Mouse (Mus musculus): ENCODE data around the gene Camta1. TPM values are rescaled to one million over a fixed set of nuclear protein-coding genes. Genes with fewer than 3 reads are reported as not detected.
A peak's percentile ranks its signal among the peaks of the same experiment; 100 is the strongest.

Gene Camta1
- polyA plus RNA-seq, 1 experiment from 2014 or later: 123 TPM

GRCm38 (mm10) chr4:151492786-151493185 lies 368.9 kb downstream of the Camta1 start:
- DNase-seq (ENCODE audit: low spot score) (no peak), ATAC-seq (no peak)
- Histone ChIP-seq H3K27ac (ENCODE audit: low read depth, low read length) (no peak overlapping the region), H3K4me1 (ENCODE audit: control insufficient read depth, insufficient read depth, low read length) (no peaks in the 10 kb centered on the region), H3K9ac (ENCODE audit: low read length) (no peak overlapping the region), H3K36me3 (ENCODE audit: control insufficient read depth, insufficient read depth, low read length) (no peaks in the 10 kb centered on the region), H3K9me3 (replicated peaks; ENCODE audit: control insufficient read depth, low read length) (no peaks in the 10 kb centered on the region), H3K27me3 (replicated peaks; ENCODE audit: control insufficient read depth, insufficient read depth, low read length) (no peaks in the 10 kb centered on the region), H3K4me2 (ENCODE audit: low read length) (no peak overlapping the region), H3K4me3 (ENCODE audit: low read depth, low read length) (no peak overlapping the region)
- 88% methylated on average over 10 of the region's 10 CpGs for WGBS

- 38% methylated on average over 8 of the region's 8 CpGs for WGBS
- Histone ChIP-seq H3K9me3 (replicated peaks; ENCODE audit: control insufficient read depth, low read length) (no peaks in the 10 kb centered on the region), H3K4me2 (ENCODE audit: low read length) (no peak overlapping the region), H3K4me1 (ENCODE audit: control insufficient read depth, insufficient read depth, low read length) (peaks cover 10% of the 10 kb centered on the region; the same call in 1 of the 2 replicates), H3K36me3 (ENCODE audit: control insufficient read depth, insufficient read depth, low read length) (no peaks in the 10 kb centered on the region), H3K27ac (ENCODE audit: low read depth, low read length) (no peak overlapping the region), H3K9ac (ENCODE audit: low read length) (no peak overlapping the region), H3K4me3 (ENCODE audit: low read depth, low read length) (no peak overlapping the region), H3K27me3 (replicated peaks; ENCODE audit: control insufficient read depth, insufficient read depth, low read length) (no peaks in the 10 kb centered on the region)
- no peak; the same call in 1 of the 2 replicates for ATAC-seq
- no peak for DNase-seq (ENCODE audit: low spot score)
These were observed 377.7 kb downstream of the Camta1 start for GRCm38 (mm10) chr4:151483977-151484313.

- Histone ChIP-seq H3K4me3 (ENCODE audit: low read depth, low read length) (no peak overlapping the region), H3K27me3 (replicated peaks; ENCODE audit: control insufficient read depth, insufficient read depth, low read length) (no peaks in the 10 kb centered on the region), H3K4me2 (ENCODE audit: low read length) (peak overlapping the region; percentile 21; the same call in 1 of the 2 replicates), H3K4me1 (ENCODE audit: control insufficient read depth, insufficient read depth, low read length) (peaks cover 10% of the 10 kb centered on the region; the same call in 1 of the 2 replicates), H3K9me3 (replicated peaks; ENCODE audit: control insufficient read depth, low read length) (no peaks in the 10 kb centered on the region), H3K36me3 (ENCODE audit: control insufficient read depth, insufficient read depth, low read length) (no peaks in the 10 kb centered on the region), H3K9ac (ENCODE audit: low read length) (no peak overlapping the region), H3K27ac (ENCODE audit: low read depth, low read length) (no peak overlapping the region)
- WGBS: 3% methylated on average over 21 of the region's 21 CpGs
- peak; percentile 94 for ATAC-seq
- DNase-seq (ENCODE audit: low spot score): peak; percentile 92
These were observed 378.2 kb downstream of the Camta1 start for GRCm38 (mm10) chr4:151483299-151483976.

- DNase-seq (ENCODE audit: low spot score): no peak
- Histone ChIP-seq H3K4me3 (ENCODE audit: low read depth, low read length) (no peak overlapping the region), H3K4me1 (ENCODE audit: control insufficient read depth, insufficient read depth, low read length) (peaks cover 10% of the 10 kb centered on the region; the same call in 1 of the 2 replicates), H3K9me3 (replicated peaks; ENCODE audit: control insufficient read depth, low read length) (no peaks in the 10 kb centered on the region), H3K9ac (ENCODE audit: low read length) (no peak overlapping the region), H3K27ac (ENCODE audit: low read depth, low read length) (no peak overlapping the region), H3K36me3 (ENCODE audit: control insufficient read depth, insufficient read depth, low read length) (no peaks in the 10 kb centered on the region), H3K4me2 (ENCODE audit: low read length) (no peak overlapping the region), H3K27me3 (replicated peaks; ENCODE audit: control insufficient read depth, insufficient read depth, low read length) (no peaks in the 10 kb centered on the region)
- 97% methylated on average over 3 of the region's 3 CpGs for WGBS
- no peak for ATAC-seq
These were observed 380.7 kb downstream of the Camta1 start for GRCm38 (mm10) chr4:151480928-151481327.

- H3K9me3 ChIP-seq (replicated peaks; ENCODE audit: control insufficient read depth, low read length): no peaks in the 10 kb centered on the region
- H3K27me3 ChIP-seq (replicated peaks; ENCODE audit: control insufficient read depth, insufficient read depth, low read length): no peaks in the 10 kb centered on the region
- no peak for ATAC-seq
- no peak for DNase-seq (ENCODE audit: low spot score)
- no peak overlapping the region for H3K9ac ChIP-seq (ENCODE audit: low read length)
- 89% methylated on average over 6 of the region's 6 CpGs for WGBS
- no peaks in the 10 kb centered on the region for H3K4me1 ChIP-seq (ENCODE audit: control insufficient read depth, insufficient read depth, low read length)
- no peak overlapping the region for H3K27ac ChIP-seq (ENCODE audit: low read depth, low read length)
- no peak overlapping the region for H3K4me3 ChIP-seq (ENCODE audit: low read depth, low read length)
- H3K4me2 ChIP-seq (ENCODE audit: low read length): no peak overlapping the region
- H3K36me3 ChIP-seq (ENCODE audit: control insufficient read depth, insufficient read depth, low read length): no peaks in the 10 kb centered on the region
These were observed 383.7 kb downstream of the Camta1 start for GRCm38 (mm10) chr4:151477950-151478349.

- Histone ChIP-seq H3K9me3 (replicated peaks; ENCODE audit: control insufficient read depth, low read length) (no peaks in the 10 kb centered on the region), H3K4me1 (ENCODE audit: control insufficient read depth, insufficient read depth, low read length) (no peaks in the 10 kb centered on the region), H3K27ac (ENCODE audit: low read depth, low read length) (no peak overlapping the region), H3K27me3 (replicated peaks; ENCODE audit: control insufficient read depth, insufficient read depth, low read length) (no peaks in the 10 kb centered on the region), H3K4me3 (ENCODE audit: low read depth, low read length) (no peak overlapping the region), H3K4me2 (ENCODE audit: low read length) (no peak overlapping the region), H3K36me3 (ENCODE audit: control insufficient read depth, insufficient read depth, low read length) (no peaks in the 10 kb centered on the region), H3K9ac (ENCODE audit: low read length) (no peak overlapping the region)
- ATAC-seq (no peak), DNase-seq (ENCODE audit: low spot score) (no peak)
- 45% methylated on average over 16 of the region's 16 CpGs for WGBS
These were observed 386.7 kb downstream of the Camta1 start for GRCm38 (mm10) chr4:151474895-151475470.

- H3K4me2 ChIP-seq (ENCODE audit: low read length): no peak overlapping the region
- H3K9ac ChIP-seq (ENCODE audit: low read length): no peak overlapping the region
- H3K4me3 ChIP-seq (ENCODE audit: low read depth, low read length): no peak overlapping the region
- WGBS: 91% methylated on average over 4 of the region's 4 CpGs
- no peaks in the 10 kb centered on the region for H3K27me3 ChIP-seq (replicated peaks; ENCODE audit: control insufficient read depth, insufficient read depth, low read length)
- no peaks in the 10 kb centered on the region for H3K36me3 ChIP-seq (ENCODE audit: control insufficient read depth, insufficient read depth, low read length)
- DNase-seq (ENCODE audit: low spot score) (no peak), ATAC-seq (no peak)
- no peaks in the 10 kb centered on the region for H3K9me3 ChIP-seq (replicated peaks; ENCODE audit: control insufficient read depth, low read length)
- no peaks in the 10 kb centered on the region for H3K4me1 ChIP-seq (ENCODE audit: control insufficient read depth, insufficient read depth, low read length)
- no peak overlapping the region for H3K27ac ChIP-seq (ENCODE audit: low read depth, low read length)
These were observed 389.8 kb downstream of the Camta1 start for GRCm38 (mm10) chr4:151471886-151472285.

- ATAC-seq (no peak), DNase-seq (ENCODE audit: low spot score) (no peak)
- Histone ChIP-seq H3K27me3 (replicated peaks; ENCODE audit: control insufficient read depth, insufficient read depth, low read length) (no peaks in the 10 kb centered on the region), H3K36me3 (ENCODE audit: control insufficient read depth, insufficient read depth, low read length) (no peaks in the 10 kb centered on the region), H3K4me1 (ENCODE audit: control insufficient read depth, insufficient read depth, low read length) (no peaks in the 10 kb centered on the region), H3K9me3 (replicated peaks; ENCODE audit: control insufficient read depth, low read length) (no peaks in the 10 kb centered on the region), H3K27ac (ENCODE audit: low read depth, low read length) (no peak overlapping the region), H3K4me3 (ENCODE audit: low read depth, low read length) (no peak overlapping the region), H3K9ac (ENCODE audit: low read length) (no peak overlapping the region), H3K4me2 (ENCODE audit: low read length) (no peak overlapping the region)
- 88% methylated on average over 5 of the region's 5 CpGs for WGBS
These were observed 393.3 kb downstream of the Camta1 start for GRCm38 (mm10) chr4:151468381-151468780.

- Histone ChIP-seq H3K27ac (ENCODE audit: low read depth, low read length) (no peak overlapping the region), H3K4me3 (ENCODE audit: low read depth, low read length) (no peak overlapping the region), H3K4me1 (ENCODE audit: control insufficient read depth, insufficient read depth, low read length) (no peaks in the 10 kb centered on the region), H3K9ac (ENCODE audit: low read length) (no peak overlapping the region), H3K9me3 (replicated peaks; ENCODE audit: control insufficient read depth, low read length) (no peaks in the 10 kb centered on the region), H3K36me3 (ENCODE audit: control insufficient read depth, insufficient read depth, low read length) (no peaks in the 10 kb centered on the region), H3K27me3 (replicated peaks; ENCODE audit: control insufficient read depth, insufficient read depth, low read length) (no peaks in the 10 kb centered on the region), H3K4me2 (ENCODE audit: low read length) (no peak overlapping the region)
- ATAC-seq (no peak), DNase-seq (ENCODE audit: low spot score) (peak; percentile 66)
- WGBS: 38% methylated on average over 11 of the region's 11 CpGs
These were observed 403.0 kb downstream of the Camta1 start for GRCm38 (mm10) chr4:151458686-151459085.
